Mouse (Mus musculus) adrenal gland, adult 2 months (tissue): ENCODE data around the gene Rab8b. TPM values are rescaled to one million over a fixed set of nuclear protein-coding genes. Genes with fewer than 3 reads are reported as not detected.
"Not testable (repeated sequence)": the region's sequence is repeated elsewhere in the genome, so short reads cannot be mapped to it uniquely, and the experiment has no call there.

Experiments used
- DNase-seq: peaks from one replicate; pipeline ENCODE4 v3.0.0; 2021
- polyA plus RNA-seq: library from polyadenylated mRNA; depleted of rRNA; stranded (reverse); fragments of >200 nt; gene quantifications from 2 replicates; pipeline ENCODE4 v1.2.3, GENCODE M21; 2012
- total RNA-seq, 2 experiments: library from RNA; stranded (reverse); gene quantifications; 2 replicates each; pipeline ENCODE4 v1.2.3; 2021

Rab8b gene
- total and polyA plus RNA-seq, 3 experiments = 3.9 to 19.4 (median 14.6) TPM

DNA sequence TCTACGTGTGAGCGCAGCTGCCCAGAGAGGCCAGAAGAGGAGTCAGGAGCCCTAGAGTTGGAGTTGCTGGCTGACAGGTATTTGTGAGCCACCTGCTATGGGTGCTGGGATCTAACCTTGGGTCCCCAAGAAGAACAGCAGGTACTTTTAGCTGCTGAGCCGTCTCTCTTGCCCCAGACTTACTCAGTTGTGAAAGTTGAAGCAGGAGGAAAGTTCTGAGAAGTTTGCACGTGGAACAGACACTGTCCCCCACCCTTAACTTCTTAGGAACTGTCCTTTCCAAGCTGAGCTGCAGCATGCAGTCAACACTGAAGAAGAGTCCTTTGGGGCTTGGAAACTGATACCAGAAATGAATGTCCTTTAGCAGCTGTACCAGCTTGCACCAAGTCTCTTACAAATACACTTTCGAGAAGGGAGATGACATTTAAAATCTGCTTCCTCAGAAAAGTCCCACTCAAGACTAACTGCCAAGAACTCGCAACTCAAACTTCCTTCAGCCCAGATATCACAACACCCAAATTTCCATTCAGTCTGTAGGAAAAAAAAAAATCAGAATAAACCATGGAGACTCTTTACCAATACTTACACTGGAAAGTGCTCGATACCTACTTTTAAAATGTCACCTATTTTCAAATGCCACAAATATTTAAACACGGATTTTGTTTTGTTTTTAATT lies 2.1 kb downstream of the Rab8b start:
- no peak for DNase-seq

DNA sequence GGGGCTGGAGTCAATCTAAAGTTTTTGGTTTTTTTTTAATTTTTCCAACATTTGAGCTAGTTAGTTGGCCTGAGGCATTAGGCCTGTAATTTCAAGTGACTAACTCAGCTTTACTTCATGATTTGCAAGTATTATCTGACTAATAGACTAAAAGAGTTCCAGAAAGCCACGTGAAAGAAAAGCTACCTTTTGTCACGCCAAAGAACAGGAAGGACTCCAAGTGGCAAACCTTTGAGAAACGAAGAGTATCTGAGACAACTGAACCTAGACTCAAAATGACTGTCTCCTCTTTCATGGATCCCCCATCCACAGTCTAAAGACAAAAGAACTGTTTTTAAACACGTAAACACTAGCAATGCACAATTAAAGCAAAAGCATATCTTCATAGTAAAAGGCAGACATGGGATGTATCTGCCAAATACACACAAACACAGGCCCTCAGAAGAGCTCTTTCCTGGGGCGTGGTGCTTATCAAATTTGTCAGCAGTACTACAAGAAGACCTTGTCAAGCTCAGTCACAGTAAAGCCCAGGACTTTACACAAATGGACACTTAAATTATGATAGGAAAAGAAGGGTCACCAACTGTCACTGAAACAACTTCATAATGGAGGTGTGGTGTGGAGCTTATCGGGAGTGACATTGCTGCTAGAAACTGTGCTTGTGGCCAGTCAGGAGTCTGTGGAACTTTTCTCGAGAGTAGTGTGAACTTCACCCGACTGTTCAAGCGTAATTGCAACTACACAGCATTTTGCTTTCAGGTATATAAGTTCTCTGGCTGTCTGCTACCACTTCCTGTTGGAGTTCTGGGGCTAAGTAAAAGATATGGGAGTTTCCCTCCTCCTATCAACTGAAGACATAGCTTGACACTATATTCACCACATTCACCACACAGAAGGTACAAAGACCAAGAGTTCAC lies 3.4 kb downstream of the Rab8b start:
- no peak for DNase-seq

GRCm38 (mm10) chr9:66915401-66915800 lies 4.1 kb downstream of the Rab8b start:
- no peak for DNase-seq

- no peak for DNase-seq
Measured at GRCm38 (mm10) chr9:66914540-66914939, 4.9 kb downstream of the Rab8b start.

DNA sequence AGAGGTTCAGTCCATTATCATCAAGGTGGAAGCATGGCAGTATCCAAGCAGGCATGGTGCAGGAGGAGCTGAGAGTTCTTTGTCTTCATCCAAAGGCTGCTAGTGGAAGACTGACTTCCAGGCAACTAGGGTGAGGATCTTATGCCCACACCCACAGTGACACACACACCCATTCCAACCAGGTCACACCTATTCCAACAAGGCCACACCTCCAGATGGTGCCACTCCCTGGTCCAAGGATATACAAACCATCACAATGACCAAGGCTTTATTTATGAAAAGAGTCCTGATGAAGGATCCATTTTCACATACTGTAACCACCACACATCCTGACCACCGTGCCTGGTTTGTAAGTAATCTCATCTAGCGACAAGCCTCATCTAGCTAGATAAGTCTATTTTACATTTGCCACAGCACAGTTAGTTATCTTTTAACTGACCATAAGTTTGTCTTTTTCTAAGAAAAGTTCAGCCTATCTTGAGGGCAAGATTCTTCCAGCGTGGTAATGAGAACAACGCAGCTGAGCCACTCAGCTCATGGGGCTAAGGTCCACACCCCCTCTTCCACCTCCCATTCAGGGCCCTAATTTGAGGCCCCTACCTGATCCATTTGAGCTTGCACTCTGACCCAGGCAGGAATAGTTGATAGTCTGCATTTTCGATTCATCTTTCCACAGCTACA lies 6.1 kb downstream of the Rab8b start:
- not testable (repeated sequence) for DNase-seq

- no peak for DNase-seq
Measured at GRCm38 (mm10) chr9:66912304-66912703, 7.2 kb downstream of the Rab8b start.

GRCm38 (mm10) chr9:66910677-66911076 lies 8.8 kb downstream of the Rab8b start:
- DNase-seq = no peak

DNA sequence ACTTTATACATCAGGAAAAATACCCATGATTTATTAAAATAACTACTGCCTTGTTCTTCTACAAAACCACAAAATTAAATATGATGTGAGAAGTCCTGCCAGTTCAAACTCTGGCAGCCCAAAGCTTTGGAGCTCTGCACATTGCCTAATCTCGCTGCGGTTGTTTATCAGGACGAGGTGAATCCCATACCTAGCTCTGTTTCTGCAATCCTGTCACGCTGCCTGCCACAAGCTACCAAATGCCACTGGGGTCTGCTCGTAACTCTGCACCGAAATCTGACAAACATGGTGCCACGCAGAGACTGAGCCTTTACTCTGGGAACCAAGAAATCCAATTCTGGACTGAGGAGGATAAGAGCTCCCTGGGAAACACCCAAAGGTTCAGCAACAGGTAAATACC lies 9.6 kb downstream of the Rab8b start:
- no peak for DNase-seq

- no peak for DNase-seq
Measured at GRCm38 (mm10) chr9:66907746-66908397, 11.6 kb downstream of the Rab8b start.

DNA sequence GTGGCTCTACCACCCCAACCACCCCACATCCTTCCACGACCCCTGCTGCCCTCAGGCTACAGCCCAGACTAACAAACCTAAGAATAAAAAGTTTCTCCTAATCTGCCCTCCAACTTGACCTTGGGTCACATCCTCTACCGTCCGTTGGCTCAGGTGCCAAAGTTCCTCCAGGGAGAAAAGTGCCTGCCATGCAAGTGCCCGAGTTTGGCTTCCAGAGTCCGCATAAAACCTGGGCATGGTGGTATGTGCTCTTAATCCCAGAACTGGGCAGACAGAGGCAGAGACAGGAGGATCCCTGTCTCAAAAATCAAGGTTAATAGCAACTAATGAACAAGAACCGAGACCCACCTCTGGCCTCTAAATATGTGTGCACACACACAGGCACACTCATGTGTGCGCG lies 12.4 kb downstream of the Rab8b start:
- DNase-seq = no peak

GRCm38 (mm10) chr9:66905990-66906389 lies 13.5 kb downstream of the Rab8b start:
- no peak for DNase-seq

DNA sequence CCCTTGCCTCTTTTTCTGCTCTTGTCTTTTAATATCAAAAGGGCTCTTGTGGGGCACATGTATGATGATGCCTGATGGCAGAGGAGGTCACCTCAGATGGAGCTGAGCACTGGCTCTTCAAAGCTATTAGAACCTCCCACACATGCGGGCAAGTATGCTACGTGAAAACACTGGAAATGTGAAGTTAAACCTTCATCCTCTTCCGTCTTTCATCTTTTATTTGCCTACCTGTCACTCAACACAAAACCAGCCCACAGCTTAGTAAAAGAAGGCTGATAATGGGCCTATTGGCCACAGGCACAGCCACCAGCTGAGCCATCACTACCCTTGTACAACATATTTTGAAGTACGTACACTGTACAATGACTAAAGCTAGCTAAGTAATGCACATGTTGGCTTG lies 20.0 kb downstream of the Rab8b start:
- DNase-seq = no peak

DNA sequence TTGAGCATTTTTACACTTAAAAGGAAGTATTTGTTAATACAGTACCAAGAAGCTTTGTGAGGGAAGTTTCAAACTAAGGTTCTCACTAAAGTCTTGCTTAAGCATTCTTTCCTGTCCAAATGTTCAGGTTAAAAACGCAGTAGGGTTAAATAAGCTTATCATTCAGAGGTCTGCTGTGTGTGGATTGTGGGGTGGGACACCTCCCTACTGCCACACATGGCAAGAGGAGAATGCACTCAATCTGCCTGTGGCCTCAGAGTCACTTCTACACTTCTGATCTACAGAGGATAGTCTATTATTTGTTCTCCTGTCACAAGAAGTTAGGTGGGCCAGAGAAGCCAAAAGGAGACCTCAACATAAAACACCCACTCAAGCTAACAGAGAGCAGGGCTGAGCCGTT lies 20.4 kb downstream of the Rab8b start:
- DNase-seq = no peak

DNA sequence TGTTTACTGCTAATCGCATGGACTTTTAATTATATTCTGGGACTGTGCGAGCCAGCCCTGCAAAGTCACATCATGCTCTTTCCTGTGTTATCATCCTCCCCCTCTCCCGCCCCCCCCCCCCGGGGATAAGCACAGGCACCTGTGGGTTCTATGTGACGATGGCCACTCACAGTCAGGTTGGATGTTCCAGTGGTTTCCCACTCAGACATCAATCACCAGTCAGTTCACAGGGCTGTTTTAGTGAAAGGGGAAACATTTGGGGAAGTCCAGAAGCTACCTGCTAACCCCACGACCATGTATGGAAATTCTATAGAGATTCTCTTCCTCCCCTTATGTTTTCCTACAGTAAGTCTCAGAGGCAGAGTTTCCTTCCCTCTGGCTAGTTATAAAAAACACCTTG lies 21.6 kb downstream of the Rab8b start:
- no peak for DNase-seq

DNA sequence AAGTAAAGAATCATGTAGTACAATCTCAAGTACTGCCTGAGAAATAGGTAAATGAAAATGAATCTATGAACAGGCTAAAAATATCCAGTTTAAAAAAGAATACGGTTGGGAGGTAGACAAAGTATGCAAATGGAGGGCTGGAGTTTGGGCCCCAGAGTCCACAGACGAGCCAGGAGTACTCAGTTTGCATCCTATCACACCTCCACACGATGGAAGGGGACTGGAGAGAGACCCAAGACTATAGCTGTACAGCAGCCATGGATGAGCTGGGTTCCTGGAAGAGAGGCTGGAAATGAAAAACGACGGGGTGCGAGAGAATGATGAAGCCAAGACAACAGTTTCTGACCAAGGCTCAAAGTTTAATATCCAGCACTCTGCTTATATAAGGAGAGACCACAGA lies 22.5 kb downstream of the Rab8b start:
- no peak for DNase-seq

GRCm38 (mm10) chr9:66895995-66896394 lies 23.5 kb downstream of the Rab8b start:
- DNase-seq = no peak

GRCm38 (mm10) chr9:66895035-66895779 lies 24.3 kb downstream of the Rab8b start:
- DNase-seq = no peak

DNA sequence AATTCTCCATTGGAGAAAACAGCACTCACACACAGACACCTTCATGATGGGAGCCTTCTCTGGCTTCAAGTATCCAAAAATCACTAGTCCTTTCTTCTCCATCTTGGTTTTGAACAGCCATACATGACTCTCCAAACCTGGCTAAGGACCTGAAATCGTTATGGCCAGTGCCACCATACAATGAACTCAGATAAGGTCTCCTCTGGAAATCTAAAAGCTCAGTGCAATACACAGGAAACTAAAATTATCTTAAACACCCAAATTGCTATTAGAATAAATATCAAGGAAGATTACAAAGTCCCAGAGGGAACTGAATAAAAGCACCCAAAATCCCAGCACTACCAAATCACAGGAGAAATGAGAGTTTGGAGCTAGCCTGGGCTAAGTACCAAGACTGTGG lies 25.1 kb downstream of the Rab8b start:
- no peak for DNase-seq

DNA sequence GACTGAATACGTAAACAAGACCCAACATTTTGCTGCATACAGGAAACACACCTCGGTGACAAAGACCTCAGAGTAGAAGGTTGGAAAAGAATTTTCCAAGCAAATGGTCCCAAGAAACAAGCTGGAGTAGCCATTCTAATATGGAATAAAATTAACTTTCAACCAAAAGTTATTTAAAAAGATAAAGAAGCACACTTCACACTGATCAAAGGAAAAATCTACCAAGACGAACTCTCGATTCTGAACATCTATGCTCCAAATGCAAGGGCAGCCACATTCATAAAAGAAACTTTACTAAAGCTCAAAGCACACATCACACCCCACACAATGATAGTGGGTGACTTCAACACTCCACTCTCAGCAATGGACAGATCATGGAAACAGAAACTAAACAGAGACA lies 27.0 kb downstream of the Rab8b start:
- DNase-seq = not testable (repeated sequence)

DNA sequence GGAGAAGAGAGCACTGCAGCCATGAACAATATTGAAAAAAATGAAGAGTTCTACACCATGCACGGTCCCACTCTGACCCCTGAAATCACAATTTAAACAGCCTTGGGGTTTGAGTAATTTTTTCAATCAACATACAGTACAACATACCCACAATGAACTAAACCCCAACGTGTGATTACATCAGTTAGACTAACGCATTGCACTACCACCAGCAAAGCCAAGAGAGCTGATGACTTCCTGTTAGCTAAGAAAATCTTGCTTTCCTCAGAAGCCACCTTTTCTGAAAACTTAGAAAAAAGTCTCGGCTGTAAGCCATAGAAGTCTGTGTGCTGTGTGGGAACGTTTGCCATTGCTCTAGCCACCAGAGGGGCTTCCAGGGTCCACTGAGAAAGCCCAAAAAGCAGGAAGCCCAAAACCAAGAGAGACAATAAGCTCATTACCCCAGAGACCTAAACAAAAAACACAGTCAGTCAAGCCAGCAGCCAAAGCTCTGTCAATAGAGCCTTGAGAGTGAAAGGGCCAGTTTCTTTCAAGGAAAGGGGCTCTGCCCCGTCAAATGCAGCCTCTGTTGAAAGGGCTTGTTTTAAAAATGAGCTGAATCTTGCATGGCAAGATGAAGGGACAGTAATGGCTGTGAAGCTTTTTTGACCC lies 31.4 kb downstream of the Rab8b start:
- DNase-seq = no peak

- no peak for DNase-seq
Measured at GRCm38 (mm10) chr9:66887301-66887902, 32.1 kb downstream of the Rab8b start.
